8 mouse cellular contexts compared by ENCODE assay signal in the genomic region with DNA sequence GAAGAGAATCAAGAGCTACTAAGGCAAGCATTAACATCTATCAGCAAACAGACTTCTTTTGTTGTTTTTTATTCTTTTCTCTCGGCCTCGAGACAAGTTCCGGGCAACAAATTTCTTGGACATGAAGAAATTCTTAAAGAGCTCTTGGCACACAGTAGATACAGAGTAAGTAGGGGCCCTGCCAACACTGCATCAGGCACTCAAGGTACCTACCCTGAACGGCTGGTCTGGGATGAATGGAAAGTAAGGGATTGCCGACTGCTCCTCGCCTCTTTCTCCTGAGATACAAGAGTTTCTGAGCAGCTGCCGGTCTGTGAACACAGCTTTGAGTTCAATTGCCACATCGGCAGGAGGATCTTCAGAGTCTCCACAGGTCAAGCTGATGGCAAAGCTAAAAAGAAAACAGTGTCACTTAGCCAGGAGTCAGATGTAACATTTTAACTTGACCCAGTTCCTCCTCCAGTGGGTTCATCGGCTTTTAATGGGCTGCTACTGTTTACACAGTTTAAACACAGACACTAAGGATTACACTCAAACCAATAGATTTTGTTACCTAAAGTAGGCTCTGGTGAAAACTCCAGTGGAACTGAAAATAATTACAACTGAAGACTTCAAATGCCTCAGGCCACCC. TPM values are rescaled to one million over a fixed set of nuclear protein-coding genes. Genes with fewer than 3 reads are reported as not detected.
DNase-seq lines count a peak whose midpoint lies in the region; ATAC-seq lines count a peak whose summit lies in the region.

No protein-coding gene starts in this region.

- H3K27me3 ChIP-seq in hindbrain, embryonic 13.5 days, result peaks cover 8% of the 10 kb centered on the region; the same call in 1 of the 2 replicates
- no peaks in the 10 kb centered on the region for H3K27me3 ChIP-seq in hindbrain, embryonic 11.5 days (ENCODE audit: control insufficient read depth, insufficient read depth, low read length)
- no peaks in the 10 kb centered on the region for H3K27me3 ChIP-seq in forebrain, embryonic 14.5 days (replicated peaks; ENCODE audit: control insufficient read depth, insufficient read depth, low read length)
- H3K27me3 ChIP-seq in midbrain, embryonic 13.5 days, result peaks cover 13% of the 10 kb centered on the region; the same call in 1 of the 2 replicates

- peak overlapping the region; percentile 86 for H3K4me3 ChIP-seq in hindbrain, embryonic 13.5 days
- no peak overlapping the region for H3K4me3 ChIP-seq in hindbrain, embryonic 11.5 days (ENCODE audit: low read depth, low read length)
- peak overlapping the region; percentile 0; the same call in 1 of the 2 replicates for H3K4me3 ChIP-seq in forebrain, embryonic 14.5 days (ENCODE audit: low read depth, low read length)
- H3K4me3 ChIP-seq in midbrain, embryonic 13.5 days (replicated peaks), result peak overlapping the region; percentile 86

- H3K9ac ChIP-seq in hindbrain, embryonic 13.5 days, result 0 out of 2 replicates have a peak overlapping the region, but pooled peaks have one; percentile 40
- H3K9ac ChIP-seq in hindbrain, embryonic 11.5 days (ENCODE audit: low read depth, low read length), result no peak overlapping the region
- peak overlapping the region; percentile 95; the same call in 1 of the 2 replicates for H3K9ac ChIP-seq in forebrain, embryonic 14.5 days (ENCODE audit: low read length)
- H3K9ac ChIP-seq in midbrain, embryonic 13.5 days (replicated peaks), result peak overlapping the region; percentile 32; the same call in 1 of the 2 replicates

- H3K9me3 ChIP-seq in hindbrain, embryonic 13.5 days, result no peaks in the 10 kb centered on the region
- H3K9me3 ChIP-seq in hindbrain, embryonic 11.5 days (ENCODE audit: control insufficient read depth, low read length), result no peaks in the 10 kb centered on the region
- H3K9me3 ChIP-seq in forebrain, embryonic 14.5 days (replicated peaks; ENCODE audit: control insufficient read depth, low read length), result no peaks in the 10 kb centered on the region
- no peaks in the 10 kb centered on the region for H3K9me3 ChIP-seq in midbrain, embryonic 13.5 days

- peaks cover 33% of the 10 kb centered on the region for H3K36me3 ChIP-seq in hindbrain, embryonic 13.5 days
- no peaks in the 10 kb centered on the region for H3K36me3 ChIP-seq in hindbrain, embryonic 11.5 days (ENCODE audit: control insufficient read depth, insufficient read depth, low read length)
- H3K36me3 ChIP-seq in forebrain, embryonic 14.5 days (ENCODE audit: control insufficient read depth, insufficient read depth, low read length), result peaks cover 23% of the 10 kb centered on the region
- peaks cover 31% of the 10 kb centered on the region for H3K36me3 ChIP-seq in midbrain, embryonic 13.5 days

- peak overlapping the region; percentile 76 for H3K4me2 ChIP-seq in hindbrain, embryonic 13.5 days
- no peak overlapping the region for H3K4me2 ChIP-seq in hindbrain, embryonic 11.5 days (replicated peaks; ENCODE audit: low read depth, low read length)
- H3K4me2 ChIP-seq in forebrain, embryonic 14.5 days (ENCODE audit: low read length), result peak overlapping the region; percentile 81
- peak overlapping the region; percentile 73 for H3K4me2 ChIP-seq in midbrain, embryonic 13.5 days (replicated peaks)

- 0 out of 2 replicates have a peak overlapping the region, but pooled peaks have one; percentile 23 for H3K27ac ChIP-seq in hindbrain, embryonic 13.5 days
- no peak overlapping the region for H3K27ac ChIP-seq in hindbrain, embryonic 11.5 days (ENCODE audit: low read depth, low read length)
- no peak overlapping the region for H3K27ac ChIP-seq in forebrain, embryonic 14.5 days (ENCODE audit: low read depth, low read length)
- H3K27ac ChIP-seq in midbrain, embryonic 13.5 days, result no peak overlapping the region

- 55% methylated on average over 9 of the region's 9 CpGs for WGBS in hindbrain, embryonic 13.5 days
- 69% methylated on average over 9 of the region's 9 CpGs for WGBS in hindbrain, embryonic 11.5 days
- 29% methylated on average over 9 of the region's 9 CpGs for WGBS in forebrain, embryonic 14.5 days
- WGBS in midbrain, embryonic 13.5 days, result 52% methylated on average over 9 of the region's 9 CpGs

- DNase-seq in hindbrain, embryonic 11.5 days (ENCODE audit: low spot score), result no peak
- DNase-seq in forebrain, embryonic 14.5 days (ENCODE audit: low spot score), result peak; percentile 59
- peak; percentile 24 to 38 for DNase-seq in kidney, postnatal 25 days
- no peak for DNase-seq in frontal cortex, postnatal 36 days (ENCODE audit: low spot score in 2 of 2)
- DNase-seq in natural killer cell, adult 2 months (ENCODE audit: low spot score in 2 of 2), result no peak
- no peak for DNase-seq in frontal cortex, postnatal 25 days (ENCODE audit: low spot score in 2 of 2)

- no peak for ATAC-seq in hindbrain, embryonic 13.5 days (ENCODE audit: low FRiP score)
- no peak for ATAC-seq in hindbrain, embryonic 11.5 days (ENCODE audit: low FRiP score)
- ATAC-seq in forebrain, embryonic 14.5 days, result no peak
- ATAC-seq in midbrain, embryonic 13.5 days, result no peak

- peaks cover 26% of the 10 kb centered on the region for H3K4me1 ChIP-seq in hindbrain, embryonic 13.5 days (replicated peaks)
- H3K4me1 ChIP-seq in hindbrain, embryonic 11.5 days (replicated peaks; ENCODE audit: control insufficient read depth, insufficient read depth, low read length), result peaks cover 8% of the 10 kb centered on the region
- H3K4me1 ChIP-seq in forebrain, embryonic 14.5 days (ENCODE audit: control insufficient read depth, insufficient read depth, low read length), result peaks cover 16% of the 10 kb centered on the region
- peaks cover 36% of the 10 kb centered on the region for H3K4me1 ChIP-seq in midbrain, embryonic 13.5 days (replicated peaks)

RNA-seq across cellular contexts. Expression of a gene that starts 1.7 kb away (rescaled TPM):
- polyA plus RNA-seq in hindbrain, embryonic 13.5 days (2015; fragmentation: Nextera tagmentation; extraction: Ambion mirVana), result 51.2 and 53.2 TPM in 2 replicates
- 19.7 and 28.4 TPM in 2 replicates for polyA plus RNA-seq in hindbrain, embryonic 11.5 days (2014; fragmentation: Nextera tagmentation; extraction: Ambion mirVana)
- polyA plus RNA-seq in forebrain, embryonic 14.5 days (2014; fragmentation: Nextera tagmentation; extraction: Ambion mirVana), result 74.0 and 87.5 TPM in 2 replicates
- 49.4 and 52.4 TPM in 2 replicates for polyA plus RNA-seq in midbrain, embryonic 13.5 days (2015; fragmentation: Nextera tagmentation; extraction: Ambion mirVana)

Comparison
In these comparisons a context has a peak if more than half of its experiments do, and no peak if none do; other contexts are left out.
1. DNase-seq: peak in forebrain, embryonic 14.5 days (single experiment) and kidney, postnatal 25 days (2 of 2); none in hindbrain, embryonic 11.5 days (single experiment), frontal cortex, postnatal 36 days (0 of 2), natural killer cell, adult 2 months (0 of 2) and frontal cortex, postnatal 25 days (0 of 2).